Mouse (Mus musculus) regulatory T cell (primary cell): ENCODE measurements around the gene Fbrs.
"Not testable (repeated sequence)": the region's sequence is repeated elsewhere in the genome, so short reads cannot be mapped to it uniquely, and the experiment has no call there.

ENCODE experiments used
- in situ Hi-C: fragments of 300-600 bp; cut with MboI, MseI; formaldehyde crosslinking; loops from one replicate; pipeline ENCODE4 v1.15.1; 2025; ENCODE audit warnings: high pct_unique_total_duplicates

The Fbrs gene

DNA sequence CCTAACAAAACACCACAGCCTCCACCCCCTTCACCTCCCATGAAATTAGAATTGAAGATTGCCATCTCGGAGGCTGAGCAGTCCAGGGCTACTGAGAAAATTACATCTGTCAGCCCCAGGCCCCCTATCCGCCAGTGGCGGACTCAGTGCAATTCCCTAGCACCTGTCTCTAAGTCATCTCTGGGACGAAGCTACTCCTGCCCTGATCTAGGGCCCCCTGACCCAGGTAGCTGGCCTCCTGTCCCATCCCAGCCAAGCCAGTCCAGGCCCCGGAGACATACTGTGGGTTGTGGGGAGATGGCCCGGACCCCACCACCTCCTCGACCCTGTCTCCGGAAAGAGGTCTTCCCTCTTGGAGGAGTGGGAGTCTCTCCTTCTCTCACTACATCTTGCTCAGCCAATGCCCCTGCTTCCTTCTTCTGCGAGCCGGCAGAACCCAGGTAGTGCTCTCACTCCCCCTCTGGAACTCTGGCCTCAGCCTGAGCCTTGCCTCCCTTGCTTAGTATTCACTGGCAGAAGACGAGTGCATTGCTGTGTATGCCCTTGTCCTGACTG, 3.7 kb upstream of the Fbrs start:
- in situ Hi-C loops, result loop anchor here (10.0 kb wide), 1 partner anchor 820 kb away; the partner anchor contains the start of gene BC017158

DNA sequence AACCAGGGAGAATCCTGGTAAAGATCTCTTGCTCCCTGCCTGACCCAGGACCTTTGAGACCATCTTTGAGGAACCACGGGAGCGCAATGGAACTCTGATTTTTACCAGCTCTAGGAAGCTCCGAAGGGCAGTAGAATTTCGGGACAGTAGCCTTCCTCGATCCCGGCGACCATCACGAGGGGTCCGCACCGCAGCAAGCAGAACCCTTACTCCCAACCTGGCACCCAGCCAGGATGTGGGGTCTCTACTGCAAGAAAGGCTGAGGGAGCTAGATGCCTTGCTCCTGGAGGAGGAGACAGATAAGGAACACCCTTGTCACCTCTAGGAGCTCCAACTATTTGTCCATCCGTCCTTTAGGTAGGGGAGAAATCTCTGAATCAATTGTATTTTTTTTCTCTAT, 2.7 kb upstream of the Fbrs start:
- in situ Hi-C loops, result loop anchor here (10.0 kb wide), 1 partner anchor 818 kb away; the partner anchor contains the start of gene BC017158

DNA sequence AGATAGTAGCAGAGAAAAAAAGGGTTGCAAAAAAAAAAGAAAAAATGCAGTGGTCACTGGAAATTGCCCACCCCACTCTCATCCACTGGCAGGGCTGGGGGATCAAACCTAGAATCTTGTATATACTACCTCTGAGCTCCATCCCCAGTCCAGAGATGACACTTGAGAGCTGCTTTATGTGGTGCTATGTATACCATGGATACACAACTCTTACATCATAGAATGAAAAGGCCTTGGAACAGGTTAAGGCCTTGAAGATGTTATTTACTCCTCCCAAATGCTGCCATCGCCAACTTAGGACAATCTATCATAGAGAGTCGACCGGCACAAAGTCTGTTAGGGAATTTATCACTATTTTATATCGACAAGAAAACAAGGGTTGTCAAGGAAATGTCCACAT, 2.1 kb upstream of the Fbrs start:
- in situ Hi-C loops, result loop anchor here (10.0 kb wide), 1 partner anchor 818 kb away; the partner anchor contains the start of gene BC017158

DNA sequence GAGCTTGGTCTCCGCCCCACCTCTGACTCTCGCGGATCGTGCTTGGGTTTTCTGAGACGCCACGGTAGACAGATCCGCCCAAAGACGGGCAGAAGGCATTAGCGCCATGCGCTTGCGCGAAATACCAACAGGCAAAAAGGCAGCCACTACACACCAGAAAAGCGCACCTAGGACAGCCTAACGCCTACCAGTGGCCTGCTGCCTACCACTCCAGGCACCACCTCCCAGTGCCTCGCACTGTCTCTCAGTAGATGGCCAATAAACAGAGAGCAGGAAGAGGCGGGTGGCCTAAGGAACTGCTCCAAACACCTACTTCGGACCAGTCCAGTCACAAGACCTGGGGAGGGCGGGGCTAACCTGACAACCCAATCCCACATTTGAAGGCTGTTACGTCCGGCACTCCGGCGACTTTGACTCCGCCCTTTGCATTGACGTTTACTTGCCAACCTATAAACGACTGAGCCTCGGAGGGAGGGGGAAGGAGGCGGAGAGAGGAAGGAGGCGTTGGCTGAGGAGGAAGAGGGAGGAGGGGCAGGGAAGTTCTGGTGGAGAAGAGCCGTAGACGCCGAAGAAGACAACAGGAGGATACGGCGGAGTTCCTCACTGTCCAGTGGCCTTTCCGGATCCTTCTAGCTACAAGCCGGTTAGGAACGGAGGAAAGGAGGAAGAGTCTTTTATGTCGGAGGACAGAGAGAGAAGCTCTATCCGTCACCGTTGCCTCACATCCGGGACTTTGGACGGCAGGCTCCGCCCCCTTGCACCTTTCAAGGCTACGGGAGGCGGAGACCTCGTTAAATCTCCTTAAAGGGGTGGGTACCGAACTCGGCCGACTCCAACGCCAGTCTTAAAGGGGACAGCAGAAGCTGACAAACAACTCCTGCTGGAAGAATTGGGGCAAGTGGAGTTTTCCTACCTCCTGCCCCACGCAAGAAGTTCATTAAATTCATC, 1.0 kb upstream of the Fbrs start:
- in situ Hi-C loops, result loop anchor here (10.0 kb wide), 1 partner anchor 817 kb away; the partner anchor contains the start of gene BC017158

DNA sequence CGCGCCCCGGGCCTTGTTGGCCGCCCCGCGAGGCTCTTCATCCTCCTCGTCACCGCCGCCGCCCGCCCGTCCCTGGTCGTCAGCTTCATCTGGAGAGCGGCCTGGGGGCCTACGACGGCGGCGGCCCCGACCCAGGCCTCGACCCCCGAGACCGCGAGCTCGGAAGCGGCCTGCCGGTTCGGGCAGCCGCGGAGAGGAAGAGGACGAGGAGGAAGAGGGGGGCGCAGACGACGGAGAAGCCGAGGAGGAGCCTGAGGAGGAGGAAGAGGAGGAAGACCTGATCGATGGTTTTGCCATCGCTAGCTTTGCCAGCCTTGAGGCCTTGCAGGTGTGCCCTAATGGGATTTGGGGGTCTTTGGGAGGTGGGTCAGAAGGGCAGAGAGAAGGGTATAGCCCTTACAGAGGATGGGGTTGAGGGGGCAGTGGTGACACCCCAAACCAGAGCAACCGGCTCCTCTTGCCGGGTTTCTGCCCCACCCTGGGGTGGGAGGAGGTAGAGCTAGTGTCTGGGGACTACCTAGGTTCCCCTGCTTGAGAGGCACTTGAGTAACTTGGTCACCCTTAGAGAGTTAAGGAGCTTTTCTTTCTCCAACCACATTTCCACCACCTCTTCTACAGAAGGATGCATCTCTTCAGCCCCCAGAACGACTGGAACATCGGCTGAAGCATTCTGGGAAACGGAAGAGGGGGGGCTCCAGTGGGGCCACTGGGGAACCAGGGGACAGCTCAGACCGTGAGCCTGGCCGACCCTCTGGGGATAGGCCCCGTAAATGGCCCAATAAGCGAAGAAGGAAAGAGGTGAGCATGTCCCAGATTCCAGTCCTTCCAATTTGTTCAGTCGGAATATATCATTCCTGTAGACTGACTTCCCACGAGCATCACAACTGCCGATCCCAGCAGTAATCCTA, 573 bp downstream of the Fbrs start:
- in situ Hi-C loops, result loop anchor here (10.0 kb wide), 1 partner anchor 815 kb away; the partner anchor contains the start of gene BC017158

DNA sequence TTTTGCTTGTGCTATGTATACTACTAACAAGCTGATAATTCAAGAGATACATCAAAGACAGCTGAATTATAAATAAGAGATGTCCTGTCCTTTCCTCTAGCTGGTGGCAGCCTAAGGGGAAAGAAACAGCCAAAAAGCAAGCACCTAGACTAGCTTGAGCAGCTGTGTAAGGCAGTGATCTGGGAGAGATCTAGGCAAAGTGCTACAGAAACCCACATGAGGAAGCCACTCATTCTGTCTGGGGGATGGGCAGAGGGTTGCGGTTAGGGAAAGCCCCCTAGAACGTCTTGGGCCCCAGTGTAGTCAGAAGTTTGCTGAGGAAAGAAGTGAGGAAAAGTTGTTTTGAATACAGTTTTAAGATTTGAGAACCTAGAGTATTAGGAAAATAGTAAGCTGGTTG, 1.3 kb downstream of the Fbrs start:
- in situ Hi-C loops, result no loop called here

DNA sequence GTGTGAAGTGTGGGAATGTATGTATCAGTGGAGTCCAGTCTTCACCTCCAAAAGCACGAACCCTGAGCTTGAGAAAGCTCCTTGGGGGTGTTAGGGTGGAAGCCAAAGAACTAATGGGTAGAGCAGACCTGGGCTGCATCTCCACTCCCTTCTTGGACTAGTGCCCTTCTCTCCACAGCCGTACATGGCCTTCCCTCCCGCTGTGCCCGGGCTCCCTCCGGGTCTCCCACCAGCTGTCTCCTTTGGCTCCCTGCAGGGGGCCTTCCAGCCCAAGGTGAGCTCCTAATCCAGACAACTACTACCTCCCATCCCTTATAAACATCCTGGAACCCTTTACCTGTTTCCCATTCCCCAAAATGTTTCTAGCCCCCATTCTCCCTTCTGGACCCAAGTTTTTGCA, 6.4 kb downstream of the Fbrs start:
- in situ Hi-C loops, result no loop called here

DNA sequence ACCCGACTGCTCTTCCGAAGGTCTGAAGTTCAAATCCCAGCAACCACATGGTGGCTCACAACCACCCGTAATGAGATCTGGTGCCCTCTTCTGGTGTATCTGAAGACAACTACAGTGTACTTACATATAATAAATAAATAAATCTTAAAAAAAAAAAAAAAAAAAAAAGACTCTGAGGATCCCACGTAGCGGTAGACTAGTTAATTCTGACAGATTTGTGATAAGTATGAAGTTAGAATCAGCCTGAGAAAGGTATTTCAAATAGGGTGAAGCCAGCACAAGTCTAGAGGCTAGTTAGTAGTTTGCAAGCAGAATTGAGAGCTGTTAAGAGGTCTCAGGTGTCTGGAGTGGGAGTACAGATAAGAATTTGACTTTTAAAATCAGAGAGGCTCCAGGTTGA, 9.4 kb downstream of the Fbrs start:
- in situ Hi-C loops, result not testable (repeated sequence)

DNA sequence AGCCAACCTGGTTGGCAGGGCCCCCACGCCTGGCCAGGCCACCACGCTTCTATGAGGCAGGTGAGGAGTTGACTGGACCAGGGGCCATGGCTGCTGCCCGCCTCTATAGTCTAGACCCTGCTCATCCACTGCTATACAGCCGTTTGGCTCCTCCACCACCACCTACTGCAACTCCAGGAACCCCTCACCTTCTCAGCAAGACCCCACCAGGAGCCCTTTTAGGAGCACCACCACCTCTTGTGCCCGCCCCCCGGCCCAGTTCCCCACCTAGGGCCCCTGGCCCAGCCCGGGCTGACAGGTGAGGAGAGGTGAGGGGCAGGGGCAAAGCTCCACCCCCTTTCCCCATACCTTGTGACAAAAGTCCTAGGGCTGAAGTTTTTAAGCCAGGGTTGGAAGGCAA, 11.0 kb downstream of the Fbrs start:
- in situ Hi-C loops, result no loop called here

DNA sequence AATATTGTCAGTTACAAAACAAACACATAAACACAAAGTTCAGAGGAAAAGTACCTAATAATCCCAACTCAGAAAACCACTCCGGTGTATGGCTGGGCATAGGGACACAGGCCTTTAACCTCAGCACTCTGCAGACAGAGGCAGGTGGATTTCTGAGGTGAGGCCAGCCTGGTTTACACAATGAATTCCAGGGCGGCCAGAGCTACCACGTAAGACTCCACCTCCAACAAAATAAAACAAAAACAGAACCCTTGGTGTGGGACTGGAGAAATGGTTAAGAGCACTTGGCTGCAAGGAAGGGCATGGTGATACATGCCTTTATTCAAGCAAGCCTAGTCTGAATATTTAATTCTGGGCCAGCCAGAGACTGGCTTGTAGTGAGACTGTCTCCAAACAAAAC, 12.8 kb downstream of the Fbrs start:
- in situ Hi-C loops, result no loop called here

DNA sequence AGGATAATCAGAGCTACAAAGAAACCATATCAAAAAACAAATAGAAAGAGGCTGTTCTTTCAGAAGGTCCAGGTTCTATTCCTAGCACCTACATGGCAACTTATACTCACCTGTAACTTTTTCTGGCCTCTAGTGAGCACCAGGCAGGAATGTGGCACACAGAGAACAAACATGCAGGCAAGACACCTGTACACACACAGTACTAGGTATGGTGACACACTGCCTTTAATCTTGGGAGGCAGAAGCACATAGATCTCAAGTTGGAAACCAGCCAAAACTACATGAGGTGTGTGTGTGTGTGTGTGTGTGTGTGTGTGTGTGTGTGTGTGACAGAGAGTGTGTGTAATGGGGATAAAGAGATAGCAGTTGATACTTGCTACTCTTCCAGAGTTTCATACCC, 15.6 kb downstream of the Fbrs start:
- in situ Hi-C loops, result loop anchor here (5.0 kb wide), 1 partner anchor 132 kb away; no protein-coding TSS in a partner anchor

DNA sequence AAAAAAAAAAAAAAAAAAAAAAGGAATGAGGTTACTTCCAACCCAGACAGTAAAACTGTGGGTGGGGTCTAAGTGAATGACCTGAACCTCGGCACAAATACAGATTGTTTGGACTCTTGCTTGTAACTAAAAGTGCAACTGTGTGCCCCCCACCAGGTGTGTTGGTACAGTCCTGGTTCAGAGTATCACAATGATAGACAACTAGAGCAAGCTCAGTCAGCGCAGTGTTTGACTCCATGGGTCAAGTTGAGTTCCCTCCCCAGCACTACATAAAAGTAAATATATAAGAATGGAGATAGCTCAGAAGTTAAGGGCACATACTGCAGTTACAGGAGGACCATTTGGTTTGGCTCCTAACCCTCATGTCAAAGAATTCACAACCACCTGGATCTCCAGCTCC, 18.4 kb downstream of the Fbrs start:
- in situ Hi-C loops, result loop anchor here (5.0 kb wide), 1 partner anchor 135 kb away; no protein-coding TSS in a partner anchor

DNA sequence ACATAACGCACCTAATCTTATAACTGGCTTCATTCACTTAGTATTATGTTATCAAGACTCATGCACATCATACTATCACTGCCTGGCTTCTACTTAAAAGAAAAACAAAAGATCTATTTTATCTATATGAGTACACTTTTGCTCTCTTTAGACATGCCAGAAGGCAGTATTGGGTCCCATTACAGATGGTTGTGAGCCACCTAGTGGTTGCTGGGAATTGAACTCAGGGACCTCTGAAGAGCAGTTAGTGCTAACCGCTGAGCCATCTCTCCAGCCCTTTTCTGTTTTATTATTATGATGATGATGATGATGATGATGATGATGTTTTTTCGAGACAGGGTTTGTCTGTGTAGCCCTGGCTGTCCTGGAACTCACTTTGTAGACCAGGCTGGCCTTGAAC, 19.4 kb downstream of the Fbrs start:
- in situ Hi-C loops, result loop anchor here (5.0 kb wide), 1 partner anchor 136 kb away; no protein-coding TSS in a partner anchor

DNA sequence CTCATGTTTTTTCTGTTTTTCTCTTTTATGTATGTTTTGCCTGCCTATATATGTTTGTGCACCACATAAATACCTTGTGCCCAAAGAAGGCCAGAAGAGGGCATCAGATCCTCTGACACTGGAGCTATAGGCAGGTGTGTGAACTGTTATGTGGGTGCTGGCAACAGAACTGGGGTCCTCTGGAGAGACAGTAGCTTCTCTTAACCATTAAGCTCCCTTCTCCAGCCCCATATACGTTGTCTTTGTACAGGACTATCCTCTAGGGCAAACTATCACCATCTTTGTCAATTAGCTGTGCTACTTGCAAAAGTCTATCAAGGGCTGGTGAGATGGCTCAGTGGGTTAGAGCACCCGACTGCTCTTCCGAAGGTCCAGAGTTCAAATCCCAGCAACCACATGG, 29.3 kb downstream of the Fbrs start:
- in situ Hi-C loops, result loop anchor here (5.0 kb wide), 1 partner anchor 71 kb away; no protein-coding TSS in a partner anchor

DNA sequence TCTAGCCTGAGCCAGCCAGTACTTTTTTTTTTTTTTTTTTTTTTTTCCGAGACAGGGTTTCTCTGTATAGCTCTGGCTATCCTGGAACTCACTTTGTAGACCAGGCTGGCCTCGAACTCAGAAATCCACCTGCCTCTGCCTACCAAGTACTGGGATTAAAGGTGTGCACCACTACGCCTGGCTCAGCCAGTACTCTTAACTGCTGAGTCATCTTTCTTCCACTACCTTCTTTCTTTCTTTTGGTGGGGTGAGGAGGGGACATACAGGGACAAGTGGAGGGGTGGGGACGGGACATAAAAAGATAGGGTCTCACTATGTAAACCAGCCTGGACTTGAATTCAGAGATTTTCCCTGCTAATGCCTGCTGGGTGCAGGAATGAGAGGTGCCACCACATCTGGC, 30.8 kb downstream of the Fbrs start:
- in situ Hi-C loops, result loop anchor here (5.0 kb wide), 1 partner anchor 73 kb away; no protein-coding TSS in a partner anchor

DNA sequence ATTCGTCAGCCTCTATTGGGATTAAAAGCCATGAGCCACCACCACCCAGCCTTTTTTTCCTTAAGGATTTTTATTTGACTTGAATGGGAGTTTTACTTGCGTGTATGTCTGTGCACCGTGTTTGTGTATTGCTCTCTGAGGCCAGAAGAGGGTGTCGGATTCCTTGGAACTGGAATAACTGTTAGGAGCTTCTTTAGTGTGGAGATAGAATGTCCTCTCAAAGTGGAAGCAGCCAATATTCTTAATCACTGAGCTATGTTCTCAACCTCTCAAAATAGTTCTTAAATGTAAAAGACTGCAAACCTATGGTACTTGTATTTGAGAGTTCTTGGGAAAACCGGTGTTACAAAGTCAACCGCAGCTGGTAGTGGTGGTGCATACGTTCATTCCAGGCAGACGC, 32.2 kb downstream of the Fbrs start:
- in situ Hi-C loops, result no loop called here

DNA sequence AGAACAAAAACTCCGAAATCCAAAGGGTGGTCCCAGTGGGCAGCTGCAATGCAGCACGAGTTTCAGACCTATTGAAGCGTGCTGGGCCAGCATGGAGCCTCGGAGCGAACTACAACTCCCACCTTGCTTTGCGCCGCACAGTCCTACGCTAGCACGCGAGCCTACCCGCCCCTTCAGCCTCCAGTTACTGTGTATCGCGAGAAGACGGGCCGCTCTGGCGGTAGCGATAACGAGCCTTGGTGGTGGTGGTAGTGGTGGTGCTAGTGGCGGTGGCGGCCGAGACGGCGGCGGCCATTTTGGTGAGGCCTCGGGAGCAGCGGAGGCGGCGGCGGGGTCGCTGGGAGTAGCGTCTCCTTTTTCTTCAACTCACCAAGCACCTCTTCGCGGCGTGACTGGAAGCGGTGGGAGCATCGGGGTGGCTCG, 32.8 kb downstream of the Fbrs start, which contains the start of gene Srcap:
Gene Srcap, plus strand, starts transcription at position 176 of the 423 bp plus-strand sequence.
- in situ Hi-C loops, result no loop called here

DNA sequence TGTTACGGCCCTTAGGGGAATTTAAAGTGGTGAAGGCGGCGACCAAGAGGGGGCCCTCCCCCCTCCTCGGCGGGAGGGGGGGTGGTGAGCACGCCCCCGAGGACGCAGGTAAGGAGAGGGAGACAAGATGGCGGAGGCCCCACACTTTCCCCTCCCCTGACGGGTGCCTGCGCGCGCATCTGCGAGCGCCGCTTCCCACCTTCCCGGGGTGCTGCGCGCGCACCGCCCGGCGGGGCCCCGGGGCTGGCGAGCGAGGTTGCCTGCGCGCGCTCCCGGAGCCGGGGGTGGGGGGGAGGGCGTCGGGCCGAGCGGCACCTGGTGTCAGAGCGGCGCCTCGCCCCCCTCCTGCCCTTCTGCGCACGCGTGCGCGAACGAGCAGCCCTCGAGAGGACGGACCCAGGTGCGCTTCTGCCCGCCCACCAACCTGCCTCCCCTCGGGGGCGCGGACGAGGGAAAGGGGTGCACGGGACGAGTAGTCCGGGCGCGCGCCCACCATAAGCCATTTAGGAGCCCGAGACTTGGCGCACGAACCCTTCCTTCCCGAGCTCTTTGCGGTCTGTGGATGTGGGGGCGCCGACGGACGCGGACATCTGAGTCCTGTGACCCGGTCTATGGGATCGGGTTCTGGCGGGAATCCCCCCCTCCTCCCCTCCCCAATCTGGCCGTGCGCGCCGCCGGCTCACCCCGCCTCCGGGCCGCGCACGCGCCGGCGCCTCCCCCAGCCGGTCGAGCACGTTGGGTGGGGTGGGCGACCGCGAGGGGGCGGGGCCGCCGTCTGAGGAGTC, 33.4 kb downstream of the Fbrs start:
- in situ Hi-C loops, result no loop called here

DNA sequence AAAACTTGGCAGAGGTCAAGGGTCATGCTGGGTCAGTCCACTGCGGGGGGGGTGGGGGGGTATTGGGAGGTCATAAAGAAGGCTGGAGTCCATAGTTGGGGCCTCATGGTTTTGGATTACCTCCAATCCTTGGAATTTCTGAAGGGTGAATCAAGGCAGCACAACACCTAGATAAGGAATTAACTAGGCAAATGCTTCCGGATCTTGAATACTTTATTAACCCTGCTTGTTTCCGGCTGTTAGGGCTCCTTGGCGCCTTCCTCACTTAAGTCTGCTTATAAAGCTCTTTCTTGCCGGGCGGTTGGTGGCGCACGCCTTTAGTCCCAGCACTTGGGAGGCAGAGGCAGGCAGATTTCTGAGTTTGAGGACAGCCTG, 34.0 kb downstream of the Fbrs start:
- in situ Hi-C loops, result no loop called here

DNA sequence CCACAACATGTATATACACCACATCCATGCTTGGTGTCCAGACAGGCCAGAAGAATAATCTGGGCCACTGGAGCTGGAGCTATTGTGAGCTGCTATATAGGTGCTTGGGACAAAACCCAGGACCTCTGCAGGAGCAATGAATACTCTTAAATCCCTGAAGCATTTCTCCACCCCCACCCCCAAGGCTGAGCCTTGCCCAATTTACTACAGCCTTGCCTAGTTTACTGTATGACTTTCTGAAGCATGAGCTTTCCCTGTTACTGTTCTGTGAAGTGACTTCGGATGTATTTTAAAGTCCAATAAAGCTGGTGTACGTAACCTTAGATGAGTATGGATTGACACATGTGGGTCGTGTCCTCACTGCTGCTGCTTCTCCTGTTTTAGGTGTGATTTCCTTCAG, 34.8 kb downstream of the Fbrs start:
- in situ Hi-C loops, result no loop called here

DNA sequence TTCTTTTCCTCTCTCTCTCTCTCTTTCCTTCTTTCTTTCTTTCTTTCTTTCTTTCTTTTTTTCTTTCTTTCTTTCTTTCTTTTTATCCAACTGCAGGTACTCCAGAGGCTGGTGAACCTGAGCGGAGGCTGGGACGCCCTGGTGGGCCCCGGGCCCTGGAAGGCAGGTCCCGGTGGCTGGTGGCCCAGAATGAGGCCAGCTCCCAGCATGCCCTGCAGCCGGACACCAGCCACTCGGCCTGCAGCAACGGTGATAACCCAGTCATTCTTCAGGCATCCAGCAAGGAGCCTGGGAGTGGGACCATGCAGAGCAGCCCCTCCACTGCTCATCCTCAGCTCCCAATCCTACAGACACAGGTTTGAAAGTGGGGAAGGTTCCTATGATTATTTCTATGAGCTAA, 36.8 kb downstream of the Fbrs start:
- in situ Hi-C loops, result no loop called here
